Mouse (Mus musculus): ENCODE measurements at regions not wholly inside any gene's neighbourhood (a gene's known extent, or its start where the extent isn't known, plus 50 kb on each side); places are given as distances from the start of the nearest gene placed in this dataset.

- DNase-seq: no peak
These were observed 288.0 kb downstream of the Usp25 start for GRCm38 (mm10) chr16:77301270-77302171.

DNA sequence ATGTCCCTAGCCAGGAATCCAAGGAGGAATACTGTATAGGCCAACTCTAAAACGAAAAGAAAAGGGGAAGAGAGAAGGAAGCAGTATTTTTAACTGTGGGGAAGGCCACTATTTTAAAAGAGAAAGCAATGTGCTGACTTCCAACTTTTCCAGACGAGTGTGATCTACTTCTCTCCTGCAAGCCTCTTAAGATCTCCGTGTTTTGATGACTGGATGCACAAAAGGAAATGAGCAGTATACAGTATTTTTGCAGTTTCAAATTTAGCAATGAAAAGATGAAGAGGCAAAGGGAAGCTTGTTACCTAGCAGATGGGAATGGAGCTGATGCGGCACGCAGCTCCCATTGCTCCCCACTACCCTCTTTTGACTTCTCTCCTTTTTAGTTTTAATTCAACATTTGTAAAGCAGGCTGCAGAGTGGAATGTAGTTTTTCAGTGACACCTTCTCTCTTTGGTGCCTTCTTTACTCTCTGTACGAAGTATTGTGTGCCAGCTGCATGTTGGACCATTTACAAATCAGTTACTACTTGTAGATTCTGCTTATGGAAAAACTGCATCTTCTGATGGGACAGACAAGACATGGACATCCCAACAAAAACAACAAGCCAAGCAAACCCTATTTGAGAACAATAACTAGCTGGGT lies 287.2 kb downstream of the Usp25 start:
- DNase-seq: no peak

DNA sequence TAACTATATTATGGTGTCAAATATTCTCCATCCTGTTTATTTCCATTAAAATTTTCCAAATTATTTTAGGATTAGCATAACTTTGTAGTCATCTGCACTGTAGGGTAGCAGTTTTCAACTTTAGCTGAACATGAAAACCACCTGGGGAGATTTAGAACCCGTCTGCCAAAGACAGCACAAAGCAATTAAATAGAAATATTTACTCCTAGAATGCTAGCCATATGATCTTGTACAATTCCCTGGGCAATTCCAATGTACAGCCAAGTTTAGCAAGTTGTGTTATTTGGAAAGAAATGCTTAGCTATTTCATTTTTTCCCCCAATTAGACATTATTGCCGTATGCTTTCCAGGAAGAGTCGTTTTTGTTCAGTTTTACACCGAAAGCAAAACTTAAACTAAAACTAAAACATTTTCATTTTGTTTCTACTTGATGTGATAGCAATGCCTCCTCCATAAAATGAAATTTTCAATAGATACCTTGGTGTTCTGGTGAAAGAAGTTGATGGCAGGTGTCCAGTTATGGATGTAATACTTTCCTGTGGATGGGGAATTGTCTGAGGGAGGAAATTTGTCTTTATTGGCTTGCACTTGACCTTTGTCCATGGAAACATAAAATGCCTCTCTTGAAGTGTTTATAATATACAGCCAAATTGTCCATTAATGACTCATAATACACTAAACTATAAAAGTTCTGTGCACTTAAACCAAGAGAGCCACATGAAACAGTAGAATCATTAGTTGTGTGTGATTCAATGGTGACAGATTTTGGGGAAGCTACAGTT lies 282.3 kb downstream of the Usp25 start:
- DNase-seq: no peak

DNA sequence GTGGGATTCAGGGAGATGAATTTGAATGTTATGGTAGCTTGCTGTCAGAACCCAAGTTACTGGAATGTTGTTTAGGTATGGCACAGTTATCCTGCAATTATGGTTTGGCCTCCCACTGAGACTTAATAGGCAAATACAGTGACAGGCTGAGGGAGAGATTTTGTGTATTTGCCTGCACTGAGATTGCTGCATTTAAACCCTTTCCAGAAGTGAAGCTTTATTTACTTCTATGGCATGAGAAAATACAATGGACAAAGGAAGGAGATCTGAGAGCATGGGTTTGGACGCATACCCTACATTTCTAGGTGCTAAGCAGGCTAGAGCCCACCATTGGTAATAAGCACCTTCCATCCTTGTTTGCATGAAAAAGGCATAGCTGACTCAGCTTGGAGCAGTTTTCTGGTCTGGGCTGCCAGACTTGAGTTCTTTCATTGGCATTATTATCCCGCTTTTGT lies 278.8 kb downstream of the Usp25 start:
- no peak for DNase-seq

DNA sequence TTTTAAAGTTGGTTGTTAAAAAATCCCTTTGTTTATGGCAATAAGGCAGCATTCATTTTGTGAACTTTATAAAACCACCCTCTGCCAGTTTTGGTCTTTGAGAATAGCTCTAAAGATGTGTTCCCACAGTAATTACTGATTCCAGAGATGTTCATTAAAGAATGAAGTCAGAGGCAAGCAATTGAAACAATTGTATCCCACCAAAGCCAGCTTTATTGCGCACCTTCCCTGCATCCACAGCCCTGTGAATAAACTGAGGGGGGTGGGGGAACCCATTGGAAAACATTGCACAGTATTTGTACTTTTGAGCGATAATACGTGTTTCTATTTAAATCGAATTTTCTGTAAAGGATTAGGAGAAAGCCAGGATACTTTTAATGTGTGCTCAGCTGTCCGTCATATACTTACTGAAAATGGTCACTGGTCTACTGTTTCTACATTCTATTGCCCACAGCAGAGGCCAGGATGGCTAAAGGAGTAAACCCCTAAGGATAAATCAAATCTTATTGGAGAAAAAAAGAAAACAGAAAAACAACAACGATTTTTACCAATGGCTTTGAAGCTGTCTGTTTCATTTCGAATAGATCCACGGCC lies 278.3 kb downstream of the Usp25 start:
- no peak for DNase-seq

- no peak for DNase-seq
These were observed 270.7 kb downstream of the Usp25 start for GRCm38 (mm10) chr16:77284205-77284604.

DNA sequence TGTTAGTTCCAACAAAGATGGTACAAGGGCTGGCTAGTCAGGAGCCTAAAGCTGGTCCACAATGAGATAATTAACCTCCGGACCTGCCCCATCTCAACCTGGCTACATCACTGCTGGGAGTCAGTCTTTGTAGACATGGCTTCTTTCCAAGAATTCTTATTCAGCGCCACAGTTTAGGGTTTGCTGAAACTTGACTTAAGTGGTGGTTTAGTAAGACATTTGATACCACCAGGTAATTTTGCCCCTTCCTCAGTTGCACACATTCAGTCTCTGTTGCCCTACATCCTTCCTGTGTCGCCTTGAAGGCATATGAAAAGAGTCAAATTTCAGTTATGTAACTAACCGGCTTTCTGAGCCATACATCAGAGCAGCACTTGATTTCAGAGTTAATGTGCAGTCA lies 266.4 kb downstream of the Usp25 start:
- DNase-seq: no peak

- no peak for DNase-seq
These were observed 266.0 kb downstream of the Usp25 start for GRCm38 (mm10) chr16:77279495-77279894.

DNA sequence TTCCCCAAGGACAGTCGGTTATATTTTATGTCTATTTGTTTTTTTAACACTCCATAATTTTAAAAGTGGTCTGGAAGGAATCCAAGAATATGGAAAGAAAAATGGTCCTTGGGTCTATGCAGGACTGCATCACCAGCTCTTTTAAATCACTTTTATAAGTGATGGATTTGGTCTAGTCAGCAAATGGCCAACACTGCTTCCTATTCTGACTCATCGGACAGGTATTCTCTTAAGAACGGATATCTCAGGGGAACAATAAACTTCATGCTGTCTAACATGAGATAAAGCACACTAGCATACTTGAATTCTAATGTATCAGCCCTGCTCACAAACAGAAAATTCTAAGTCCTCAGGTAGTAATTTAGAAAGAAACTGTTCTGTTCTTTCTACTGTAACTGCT lies 259.8 kb downstream of the Usp25 start:
- no peak for DNase-seq

DNA sequence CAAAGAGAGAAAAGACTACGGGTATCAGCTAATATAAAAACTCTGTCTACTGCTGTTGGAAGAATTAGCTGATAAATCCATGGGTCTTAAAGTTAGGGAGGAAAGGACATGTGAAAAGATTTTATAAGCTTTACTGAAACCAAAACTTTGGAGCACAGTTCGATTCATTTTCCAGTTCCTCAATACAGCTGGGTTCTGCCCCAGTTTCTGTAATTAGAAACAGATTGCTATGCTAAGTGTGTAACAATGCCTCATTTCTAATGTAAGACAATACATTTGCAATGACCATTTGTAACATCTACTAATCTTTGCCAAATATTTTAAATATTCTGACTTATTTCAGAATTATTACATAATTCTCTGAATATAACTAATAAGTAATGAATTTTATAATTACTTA lies 255.4 kb downstream of the Usp25 start:
- no peak for DNase-seq

- DNase-seq: peak; percentile 81
These were observed 254.2 kb downstream of the Usp25 start for GRCm38 (mm10) chr16:77267679-77268078.

- DNase-seq: peak; percentile 65
These were observed 238.8 kb downstream of the Usp25 start for GRCm38 (mm10) chr16:77252349-77252748.

GRCm38 (mm10) chr16:77251422-77251821 lies 237.9 kb downstream of the Usp25 start:
- no peak for DNase-seq

DNA sequence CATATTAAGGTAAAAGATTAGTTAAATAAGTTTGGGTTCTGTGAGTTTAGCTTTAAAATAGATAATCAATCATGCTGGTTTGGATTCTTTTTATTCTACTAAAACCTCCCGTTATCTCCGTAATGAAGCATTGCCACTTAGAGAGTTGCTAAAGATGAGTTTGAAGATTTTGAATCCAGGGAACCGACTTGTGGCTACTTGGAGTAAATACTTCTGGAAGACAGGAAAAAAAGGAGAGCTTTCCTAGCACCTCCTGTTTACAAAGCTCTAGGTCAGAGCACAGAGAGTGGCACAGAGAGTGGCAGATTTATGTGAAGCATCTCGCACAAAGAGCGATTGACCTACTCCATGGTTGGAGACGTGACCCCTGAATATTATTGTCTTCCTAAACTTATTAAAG lies 227.4 kb downstream of the Usp25 start:
- no peak for DNase-seq

DNA sequence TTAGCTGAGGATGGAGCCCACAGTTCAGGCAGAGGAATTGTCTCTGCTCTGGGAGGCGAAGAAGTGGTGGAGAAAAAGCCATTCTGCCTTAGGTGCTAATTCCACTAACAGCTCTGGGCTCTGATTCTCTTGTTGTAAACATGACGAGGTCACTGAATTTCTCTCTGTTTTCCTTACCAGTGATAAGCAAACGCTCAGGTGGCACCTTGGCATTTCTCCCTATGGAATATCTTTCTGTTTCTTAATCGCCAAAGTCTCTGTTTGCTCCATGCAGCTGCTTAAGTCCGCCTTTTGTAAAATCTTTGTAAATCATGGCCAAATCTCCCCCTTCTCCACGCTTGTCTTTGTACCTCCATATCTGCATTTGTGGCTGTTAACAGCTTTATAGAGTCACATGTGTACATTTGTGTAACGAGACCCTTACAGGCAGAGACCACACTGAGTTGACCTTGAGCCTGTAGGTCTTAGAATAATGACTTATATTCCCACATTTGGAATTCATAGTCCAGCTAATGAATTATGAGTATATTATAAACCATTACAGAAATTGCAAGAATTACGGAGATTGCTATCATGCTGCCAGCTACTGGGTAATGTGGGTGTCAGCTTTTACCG lies 225.8 kb downstream of the Usp25 start:
- DNase-seq: peak; percentile 36

DNA sequence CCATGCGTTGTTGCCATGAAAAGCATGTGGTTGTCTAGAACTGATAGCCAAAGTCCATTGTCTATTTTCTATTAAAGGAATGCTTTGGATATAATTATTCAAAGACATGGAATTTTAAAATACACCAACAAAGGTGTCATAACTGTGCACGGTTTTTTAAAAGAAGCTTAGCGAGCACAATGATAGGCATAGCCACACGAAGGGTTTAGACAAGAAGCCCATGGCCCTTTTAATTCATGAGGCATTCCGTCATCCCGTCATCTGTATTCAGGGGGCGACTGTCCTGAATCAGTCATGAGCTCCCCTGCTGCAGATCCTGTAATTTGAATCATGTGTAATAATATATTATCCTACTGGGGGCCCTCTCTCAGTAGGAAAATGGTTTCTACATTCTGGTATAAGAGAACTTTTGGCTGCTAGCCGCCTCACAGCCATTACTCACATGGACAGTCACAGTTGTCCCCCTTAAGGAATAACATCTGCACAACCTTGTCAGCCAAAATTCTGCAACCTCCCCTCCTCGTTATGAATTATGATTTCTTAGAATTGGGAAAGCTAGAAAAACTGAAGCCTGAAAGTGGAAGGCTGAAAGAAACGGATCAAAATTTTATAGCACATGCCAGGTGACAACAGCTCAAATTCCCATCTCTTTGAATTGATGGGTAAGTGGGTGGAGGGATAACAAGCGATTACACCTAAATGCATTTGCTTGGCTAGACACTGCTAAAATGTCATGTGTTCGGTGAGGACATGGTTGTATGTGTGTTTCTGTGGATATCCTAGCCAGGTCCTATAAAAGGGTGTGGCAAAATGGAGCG lies 225.1 kb downstream of the Usp25 start:
- peak; percentile 38 for DNase-seq

- peak; percentile 47 for DNase-seq
These were observed 224.3 kb downstream of the Usp25 start for GRCm38 (mm10) chr16:77237631-77238357.

GRCm38 (mm10) chr16:77237272-77237603 lies 223.7 kb downstream of the Usp25 start:
- no peak for DNase-seq

DNA sequence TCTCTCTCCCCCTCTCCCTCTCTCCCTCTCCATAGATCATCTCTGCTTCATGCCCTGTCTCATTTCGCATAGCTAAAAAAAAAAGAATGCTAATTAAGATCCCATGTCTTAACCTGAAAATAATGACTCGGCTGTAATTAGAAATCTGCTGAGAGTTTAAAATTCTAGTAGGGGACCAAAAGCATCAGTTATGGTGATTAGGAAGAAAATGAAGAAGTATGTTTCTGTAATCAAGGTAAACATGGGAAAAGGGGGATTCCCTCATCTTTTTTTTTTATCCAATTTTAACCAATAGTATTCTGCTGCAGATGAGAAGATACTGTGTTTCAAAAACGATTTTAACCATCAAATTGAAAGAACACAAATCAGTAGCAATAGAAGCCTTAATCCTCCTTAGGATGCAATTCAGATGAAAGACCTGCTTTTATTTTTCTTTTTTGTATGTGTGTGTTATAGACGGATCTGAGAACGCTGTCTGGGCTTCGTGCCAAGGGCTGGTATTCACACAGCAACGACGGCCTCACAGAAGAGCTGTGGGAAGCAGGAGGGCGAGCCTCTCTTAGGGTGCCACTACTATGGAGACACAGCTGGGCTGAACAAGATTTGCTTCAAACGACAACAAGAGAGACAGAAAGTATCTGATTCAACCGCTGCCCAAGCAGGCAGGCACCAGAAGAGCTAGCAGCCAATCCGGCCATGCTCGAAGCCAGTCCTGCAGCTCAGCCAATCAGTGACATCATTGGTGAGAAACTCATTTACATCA lies 223.2 kb downstream of the Usp25 start:
- peak; percentile 83 for DNase-seq

GRCm38 (mm10) chr16:77236021-77236420 lies 222.5 kb downstream of the Usp25 start:
- DNase-seq: peak; percentile 77

Measured in cerebellum, adult 9-10 months (tissue).